Mouse (Mus musculus): Measurements from ENCODE around the gene C1qb.

Gene C1qb

DNA sequence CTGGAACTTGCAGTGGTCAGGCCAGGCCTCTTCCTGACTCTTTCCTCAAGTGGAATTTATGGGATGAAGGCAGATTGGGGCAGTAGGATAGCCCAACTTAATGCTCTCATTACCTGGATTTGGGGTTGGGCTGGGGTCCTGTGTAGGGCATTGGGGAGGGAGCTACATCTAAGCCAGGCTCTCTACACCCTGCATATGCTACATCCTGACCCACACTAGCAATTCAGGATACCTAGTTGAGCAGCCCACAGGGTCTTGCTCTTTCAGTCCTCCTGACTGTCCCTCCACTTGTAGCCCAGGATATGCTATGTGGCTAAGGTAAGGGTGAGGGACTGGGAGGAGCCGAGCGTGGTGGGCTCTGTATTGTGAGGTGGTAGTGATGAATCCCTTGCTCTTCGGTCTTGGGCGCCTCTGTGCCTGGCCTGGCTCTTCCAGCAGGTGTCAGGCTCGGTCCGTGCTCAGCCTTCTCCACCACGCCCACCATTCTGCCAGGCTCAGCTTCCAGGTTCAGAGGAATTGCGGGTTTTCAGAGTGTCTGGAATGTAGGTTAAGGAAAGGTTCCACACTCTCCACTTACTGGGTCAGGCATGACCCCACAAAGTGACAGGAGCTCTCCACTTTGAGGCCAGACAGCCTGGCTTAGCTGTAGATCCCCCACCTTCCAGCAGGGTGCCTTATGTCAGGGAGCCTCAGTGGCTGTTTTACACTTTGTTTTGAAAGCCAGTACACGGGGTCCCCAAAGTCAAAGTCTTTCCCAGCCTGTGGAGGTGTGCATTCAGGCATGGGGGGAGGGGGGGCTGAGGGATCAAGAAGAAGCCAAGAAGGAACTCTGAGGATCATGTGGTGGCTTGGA is 7.9 kb upstream of the C1qb start:
- peak; percentile 75 to 83 for DNase-seq (ENCODE audit: low spot score in 2 of 2)

DNA sequence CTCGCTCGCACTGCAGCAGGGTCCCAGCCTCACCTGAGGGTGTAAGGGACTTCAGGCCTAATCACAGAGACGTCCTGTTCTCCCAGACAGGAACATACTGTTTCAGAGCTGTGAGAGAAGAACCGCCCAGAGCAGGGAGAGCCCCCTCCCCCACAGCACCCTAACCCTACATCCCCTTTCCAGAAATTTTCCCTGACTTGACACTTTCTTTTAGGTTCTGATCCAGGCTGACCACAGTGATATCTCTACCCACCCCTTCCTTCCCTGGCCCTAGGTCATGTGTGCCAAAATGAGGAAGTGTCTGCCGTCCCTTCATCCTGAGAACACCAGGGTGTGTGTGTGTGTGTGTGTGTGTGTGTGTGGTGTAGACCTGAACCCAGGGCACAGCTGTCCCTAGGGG is 6.8 kb upstream of the C1qb start, which contains the start of gene C1qc:
TSS of gene C1qc (minus strand) at position 255 of the 400 bp plus-strand sequence.
- DNase-seq (ENCODE audit: low spot score in 2 of 2) = peak; percentile 56 to 57

DNA sequence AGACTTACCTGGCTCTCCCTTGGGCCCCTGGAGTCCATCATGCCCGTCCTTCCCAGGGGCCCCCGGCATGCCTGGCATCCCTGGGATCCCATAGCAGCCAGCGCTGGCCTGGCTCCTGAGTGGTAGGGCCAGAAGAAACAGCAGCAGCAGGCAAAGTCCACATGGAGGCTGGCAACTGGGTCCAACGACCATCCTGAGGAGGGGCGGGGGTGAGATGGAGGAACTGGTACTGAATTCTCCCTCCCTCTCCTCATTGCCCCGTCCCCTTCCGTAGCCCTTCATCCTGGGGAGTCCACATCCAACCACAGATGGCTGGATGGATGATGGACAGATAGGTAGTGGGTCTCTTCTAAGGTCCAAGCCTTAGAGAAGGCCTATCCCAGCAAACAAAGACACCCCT is 6.4 kb upstream of the C1qb start:
- no peak for DNase-seq (ENCODE audit: low spot score in 2 of 2)

DNA sequence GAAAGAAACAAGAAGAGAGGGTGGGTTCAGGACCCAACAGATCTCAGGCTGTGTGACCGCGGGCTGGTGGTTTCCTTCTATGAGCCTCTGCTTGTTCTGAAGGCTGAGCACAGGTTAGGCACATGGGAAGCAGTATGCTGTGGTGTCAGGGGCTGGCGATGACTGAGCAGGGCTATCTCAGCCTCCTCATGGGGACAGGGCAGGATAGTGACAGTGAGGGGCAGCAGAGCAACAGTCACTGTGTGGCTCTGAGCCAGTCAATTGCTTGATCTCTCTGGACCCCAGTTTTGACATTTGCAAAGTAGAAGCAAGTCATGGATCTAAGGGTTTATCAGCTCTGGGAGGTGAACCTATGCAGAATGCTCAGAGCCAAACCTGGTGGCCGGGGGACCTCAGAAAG is 5.1 kb upstream of the C1qb start:
- DNase-seq (ENCODE audit: low spot score in 2 of 2) = no peak

DNA sequence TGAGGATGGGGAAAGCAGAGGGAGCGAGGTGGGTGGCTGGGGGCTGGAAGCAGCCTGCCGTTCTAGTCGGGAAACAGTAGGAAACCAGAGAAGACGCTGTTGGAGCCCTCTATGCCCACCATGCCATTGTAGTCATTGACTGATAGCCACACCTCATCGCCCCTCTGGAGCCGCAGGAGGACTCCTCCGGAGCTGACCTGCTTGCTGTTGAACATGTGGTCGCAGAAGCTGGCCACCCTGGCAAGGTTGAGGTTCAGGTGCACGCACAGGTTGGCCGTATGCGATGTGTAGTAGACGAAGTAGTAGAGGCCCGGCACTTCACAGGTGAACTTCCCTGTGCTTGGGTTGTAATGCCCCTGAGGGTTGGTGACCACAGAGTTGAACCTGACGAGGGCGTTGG is 4.0 kb upstream of the C1qb start:
- DNase-seq (ENCODE audit: low spot score in 2 of 2) = no peak

DNA sequence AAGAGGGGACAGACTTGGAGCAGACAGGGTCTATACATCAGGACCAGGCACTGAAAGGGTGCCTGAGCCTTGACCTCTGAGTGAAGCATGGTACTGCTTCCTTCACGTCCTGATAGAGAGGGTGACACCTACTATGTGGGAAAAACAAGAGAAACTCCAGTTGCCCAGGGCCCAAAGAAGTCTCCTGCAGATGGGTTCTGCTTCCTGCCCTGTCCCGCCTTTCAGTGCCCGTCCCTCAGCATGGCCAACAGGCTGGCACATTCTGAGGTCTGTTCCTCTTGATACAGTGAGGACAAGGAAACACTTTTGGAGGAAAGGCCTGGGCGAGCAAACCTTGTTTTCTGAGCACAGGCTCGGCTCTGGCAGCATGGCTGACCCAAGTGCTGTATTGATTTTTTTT is 1.7 kb upstream of the C1qb start:
- no peak for DNase-seq (ENCODE audit: low spot score in 2 of 2)

DNA sequence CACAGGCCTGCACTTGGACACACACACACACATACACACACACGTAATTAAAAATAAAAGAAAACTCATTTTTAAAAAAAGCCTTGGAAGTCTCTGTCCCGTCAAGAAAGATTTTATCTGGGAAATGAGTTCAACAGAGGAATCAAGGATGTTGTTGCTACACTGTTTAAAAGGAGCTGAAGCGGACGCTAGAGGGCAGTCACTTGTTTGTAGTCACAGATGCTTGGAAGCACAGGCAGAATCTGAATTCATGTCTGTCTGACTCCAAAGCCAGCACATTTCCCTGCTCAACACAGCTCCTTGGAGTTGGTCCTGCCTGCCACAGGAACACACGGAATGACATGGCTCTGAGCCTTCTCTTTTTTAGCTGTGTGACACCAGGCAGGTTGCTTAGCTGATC is 7.4 kb downstream of the C1qb start:
- DNase-seq (ENCODE audit: low spot score in 2 of 2) = no peak

DNA sequence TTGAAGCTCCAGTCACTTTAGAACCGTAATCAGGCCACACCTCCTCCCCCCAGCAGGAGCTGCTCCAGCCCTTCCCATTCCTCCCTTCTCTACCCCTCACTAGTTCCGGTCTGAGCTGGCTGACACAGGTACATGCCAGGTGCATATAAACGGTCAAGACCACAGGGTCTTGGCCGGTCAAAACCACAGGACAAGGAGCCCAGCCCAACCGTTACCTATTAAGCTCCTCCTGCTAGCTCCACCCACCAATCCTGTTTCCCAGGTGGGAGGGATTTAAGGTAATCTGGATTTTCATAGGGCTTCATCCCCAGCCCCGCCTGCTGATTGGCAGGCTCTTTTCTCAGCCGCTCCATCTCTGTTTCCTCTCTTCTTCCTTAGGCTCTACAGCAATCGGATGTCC is 7.8 kb downstream of the C1qb start:
- no peak for DNase-seq (ENCODE audit: low spot score in 2 of 2)

DNA sequence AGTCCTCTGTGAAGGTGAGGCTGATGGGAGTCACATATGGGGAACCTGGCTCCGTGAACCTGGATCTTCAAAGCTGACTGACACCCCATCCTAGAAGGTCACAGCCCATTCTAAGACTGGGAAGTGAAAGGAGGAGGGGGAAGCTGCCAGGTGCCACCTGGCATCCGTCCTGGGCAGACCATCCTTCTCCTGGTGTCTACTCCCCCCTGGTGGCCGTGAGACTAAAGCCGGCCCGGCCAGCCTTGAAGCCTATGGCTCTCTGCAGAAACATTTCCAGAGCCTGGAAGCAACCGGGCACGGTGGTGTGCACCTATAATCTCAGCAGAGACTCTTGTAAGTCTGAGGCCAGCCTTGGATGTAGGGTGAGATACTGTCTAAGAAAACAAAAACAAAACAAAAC is 9.0 kb downstream of the C1qb start:
- DNase-seq (ENCODE audit: low spot score in 2 of 2) = peak; percentile 53 to 76

DNA sequence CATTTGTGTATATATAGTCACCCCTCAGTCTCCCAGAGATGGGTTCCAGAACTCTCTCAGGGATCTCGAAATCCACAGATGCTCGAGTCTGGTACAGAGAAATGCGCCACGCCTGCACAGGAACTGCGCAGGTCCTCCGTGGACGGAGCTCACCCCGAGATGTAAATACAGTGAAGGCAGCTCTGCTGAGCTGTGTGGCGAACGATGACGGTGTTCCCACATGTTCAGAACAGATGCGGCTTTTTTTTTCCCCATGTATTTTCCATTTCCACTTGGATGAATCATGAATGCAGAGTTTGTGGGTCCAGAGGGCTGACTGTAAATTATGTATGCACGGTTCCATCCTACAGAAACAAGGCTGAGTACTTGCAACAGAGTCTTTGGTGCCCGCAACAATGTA is 11.0 kb downstream of the C1qb start:
- no peak for DNase-seq (ENCODE audit: low spot score in 2 of 2)

DNA sequence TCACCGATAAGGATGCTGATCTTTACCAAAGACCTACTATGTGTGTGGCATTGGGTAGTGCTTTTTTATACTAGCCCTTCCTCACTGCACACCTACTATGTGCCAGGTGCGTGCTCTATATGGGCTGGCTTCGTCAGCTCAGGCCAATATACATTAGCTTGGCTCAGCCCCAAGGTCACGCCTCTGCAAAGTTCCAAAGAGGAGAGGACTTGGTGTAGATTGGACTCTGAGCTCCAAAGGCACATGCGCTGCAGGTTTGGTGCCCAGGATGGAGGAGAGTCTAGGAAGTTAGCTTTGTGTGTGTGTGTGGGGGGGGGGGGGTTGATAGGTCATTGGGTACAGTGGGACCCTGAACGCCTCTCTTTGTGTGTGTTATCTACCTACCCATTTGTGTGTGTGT is 17.6 kb downstream of the C1qb start:
- no peak for DNase-seq (ENCODE audit: low spot score in 2 of 2)

DNA sequence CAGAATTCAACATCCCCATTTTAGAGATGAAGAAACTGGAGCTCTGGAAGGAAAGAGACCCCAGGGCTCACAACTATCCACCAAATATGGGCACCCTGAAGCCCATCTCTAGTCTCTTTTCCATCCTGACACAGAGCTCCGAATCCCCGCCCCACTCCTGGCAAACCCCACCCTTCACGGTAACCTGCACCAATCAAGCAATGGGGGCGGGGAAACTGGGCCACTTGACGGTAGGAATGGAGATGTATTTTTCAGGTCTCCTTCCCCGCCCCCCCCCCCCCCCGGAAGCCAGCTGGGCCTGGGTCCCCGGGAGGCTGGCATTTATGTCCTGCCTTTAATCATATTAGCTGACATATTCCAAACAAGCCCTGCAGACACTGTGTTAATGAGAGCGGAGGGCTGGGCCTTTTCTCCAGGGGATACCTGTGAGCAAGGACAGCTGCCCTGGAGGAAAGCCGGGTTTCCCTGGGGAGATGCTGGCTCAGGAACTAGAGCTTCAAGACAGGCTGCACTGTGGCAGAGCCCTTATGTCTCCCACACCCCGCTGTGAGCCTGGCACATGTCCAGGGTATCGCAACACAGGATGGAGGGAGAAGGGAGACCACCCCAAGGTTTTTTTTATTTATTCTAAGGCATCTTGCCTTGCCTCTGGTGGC is 18.2 kb downstream of the C1qb start:
- peak in 1 of 2 experiments; percentile 53 for DNase-seq (ENCODE audit: low spot score in 2 of 2)

DNA sequence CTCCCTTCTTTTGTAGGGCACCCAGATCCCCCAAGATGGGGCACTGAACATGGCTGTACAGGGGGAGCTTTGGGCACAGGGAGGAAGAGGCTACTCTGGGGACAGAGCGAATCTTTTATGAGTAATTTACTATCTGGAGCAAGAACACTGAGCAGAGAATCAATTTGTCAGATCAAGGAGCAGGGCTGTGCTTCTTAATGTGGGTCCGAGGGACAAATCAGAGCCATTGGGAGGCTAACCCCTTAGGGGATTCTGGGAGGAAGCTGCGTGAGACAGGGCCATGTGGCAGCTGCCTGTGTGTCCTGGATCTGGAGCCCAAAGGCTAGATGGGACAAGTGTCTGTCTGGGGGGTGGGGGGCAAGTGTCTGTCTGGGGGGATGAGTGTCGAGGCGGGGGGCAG is 20.5 kb downstream of the C1qb start:
- DNase-seq (ENCODE audit: low spot score in 2 of 2) = no peak

DNA sequence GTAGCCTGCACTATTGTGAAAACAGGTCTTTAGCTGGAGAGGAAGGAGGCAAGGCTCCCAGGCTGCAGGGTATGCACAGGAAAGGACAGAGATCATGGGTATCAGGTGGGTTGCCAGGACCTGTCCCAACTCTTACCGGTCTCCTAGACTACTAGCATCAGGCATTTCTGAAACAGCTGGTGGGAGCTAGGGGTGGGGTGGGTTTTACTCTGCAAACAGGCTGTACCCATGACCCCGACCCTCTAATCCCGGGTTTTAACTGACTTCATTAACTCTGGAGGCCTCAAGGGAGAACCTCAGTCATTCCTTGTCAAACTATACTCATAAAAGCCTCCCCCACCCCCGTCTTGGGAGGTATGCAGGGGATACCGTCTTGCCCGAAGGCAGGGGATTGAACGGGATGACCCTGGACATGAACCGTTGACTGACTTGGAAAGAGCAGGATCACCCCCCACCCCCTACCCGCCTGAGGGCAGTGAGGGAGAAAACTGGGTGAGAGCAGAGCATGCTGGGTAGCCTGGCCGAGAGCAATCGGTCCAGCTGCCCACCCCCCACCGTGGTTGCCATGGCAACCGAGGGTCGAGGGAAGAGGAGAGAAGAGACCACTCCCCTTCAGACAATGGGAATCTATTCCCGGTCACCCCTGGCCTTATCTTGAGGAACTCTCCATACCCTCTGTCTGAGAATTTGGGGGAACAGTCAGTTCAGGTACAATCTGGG is 21.1 kb downstream of the C1qb start:
- DNase-seq (ENCODE audit: low spot score in 2 of 2) = no peak

DNA sequence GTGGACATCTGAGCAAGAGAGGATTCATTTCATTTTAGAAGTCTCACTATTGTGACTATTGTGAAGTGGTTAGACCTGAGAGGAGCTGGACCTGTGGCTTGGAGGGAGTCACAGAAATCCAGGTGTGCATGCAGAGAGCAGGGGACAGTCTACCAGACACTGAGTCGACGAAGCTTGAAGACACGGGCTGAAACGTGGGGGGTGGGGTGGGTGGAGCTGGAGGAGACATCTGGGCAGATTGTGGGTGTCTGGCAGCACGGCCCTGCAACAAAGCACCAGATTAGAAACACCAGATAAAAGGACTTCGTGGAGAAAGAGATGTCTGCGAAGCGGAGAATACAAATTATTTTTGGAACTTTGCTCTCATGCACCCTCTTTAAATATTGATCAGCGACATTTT is 22.5 kb downstream of the C1qb start:
- DNase-seq (ENCODE audit: low spot score in 2 of 2) = no peak

DNA sequence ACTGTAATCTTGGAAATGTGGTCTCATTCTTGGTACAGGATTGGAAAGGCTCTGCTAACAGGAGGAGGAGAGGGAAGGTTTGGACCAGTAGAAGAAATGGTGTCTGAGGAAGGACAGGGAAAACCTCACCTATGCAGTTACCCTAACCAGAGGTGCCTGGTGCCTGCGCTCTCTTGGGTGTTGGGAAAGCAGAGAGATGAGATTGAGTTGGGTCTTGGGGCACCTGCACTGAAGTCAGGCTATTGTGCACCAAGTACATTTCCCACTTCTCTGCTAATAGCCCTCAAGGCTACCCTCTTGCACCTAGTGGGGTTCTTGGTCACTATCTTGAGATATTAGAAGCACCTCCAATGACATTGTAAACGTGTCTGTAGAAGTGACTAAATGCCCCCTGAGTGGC is 23.6 kb downstream of the C1qb start:
- no peak for DNase-seq (ENCODE audit: low spot score in 2 of 2)

DNA sequence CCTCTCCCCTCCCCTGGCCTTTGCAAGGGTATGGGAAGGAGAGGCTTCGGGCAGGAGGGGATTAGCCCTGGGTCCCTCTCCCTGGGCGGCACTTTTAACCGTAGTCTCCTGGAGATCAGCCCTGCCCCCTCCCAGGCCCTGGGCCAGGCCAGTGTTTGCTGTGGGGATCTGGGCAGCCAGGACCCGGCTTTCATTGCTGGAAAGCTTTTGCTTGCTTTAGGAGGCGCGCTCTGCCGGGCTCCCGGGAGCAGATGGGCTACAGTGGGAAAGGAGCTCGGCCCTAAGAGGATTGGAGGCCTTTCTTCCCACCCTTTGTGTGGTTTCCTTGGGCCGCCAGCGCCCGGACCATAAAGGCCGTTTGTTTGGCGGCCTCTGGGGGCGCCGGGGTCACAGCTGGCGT is 24.2 kb downstream of the C1qb start:
- peak; percentile 39 to 50 for DNase-seq (ENCODE audit: low spot score in 2 of 2)

DNA sequence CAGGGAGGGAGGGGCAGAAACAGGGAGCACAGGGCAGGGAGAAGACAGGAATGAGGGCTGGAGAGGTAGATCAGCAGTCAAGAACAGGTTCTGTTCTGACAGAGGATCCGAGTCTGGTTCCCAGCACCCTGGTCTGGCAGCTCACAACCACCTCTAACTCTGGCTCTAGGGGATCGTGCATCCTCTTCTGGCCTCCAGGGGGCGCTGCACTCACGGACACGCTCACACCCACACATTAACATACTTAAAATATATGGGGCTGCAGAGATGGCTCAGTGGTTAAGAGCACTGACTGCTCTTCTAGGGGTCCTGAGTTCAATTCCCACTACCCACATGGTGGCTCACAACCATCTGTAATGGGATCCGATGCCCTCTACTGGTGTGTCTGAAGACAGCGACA is 26.0 kb downstream of the C1qb start:
- DNase-seq (ENCODE audit: low spot score in 2 of 2) = no peak

DNA sequence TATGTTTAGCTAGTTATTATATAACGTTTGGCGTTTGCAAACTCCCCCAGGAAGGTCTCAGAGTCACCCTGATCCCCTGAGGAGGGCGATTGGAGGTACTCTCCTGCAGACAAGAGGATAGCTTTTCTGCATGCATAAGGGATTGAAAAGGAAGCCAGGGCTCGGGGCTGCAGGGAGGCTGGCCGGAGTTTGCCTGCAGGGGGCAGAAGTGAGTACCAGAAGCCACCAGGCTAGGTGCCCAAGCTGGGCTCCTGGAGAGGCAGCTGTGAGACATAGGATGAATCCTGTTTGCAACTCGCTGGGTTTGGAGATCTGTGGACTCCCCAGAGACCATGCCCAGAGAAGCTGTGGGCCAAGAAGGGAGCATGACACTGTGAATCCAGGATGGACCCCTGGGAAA is 30.9 kb downstream of the C1qb start:
- no peak for DNase-seq (ENCODE audit: low spot score in 2 of 2)

DNA sequence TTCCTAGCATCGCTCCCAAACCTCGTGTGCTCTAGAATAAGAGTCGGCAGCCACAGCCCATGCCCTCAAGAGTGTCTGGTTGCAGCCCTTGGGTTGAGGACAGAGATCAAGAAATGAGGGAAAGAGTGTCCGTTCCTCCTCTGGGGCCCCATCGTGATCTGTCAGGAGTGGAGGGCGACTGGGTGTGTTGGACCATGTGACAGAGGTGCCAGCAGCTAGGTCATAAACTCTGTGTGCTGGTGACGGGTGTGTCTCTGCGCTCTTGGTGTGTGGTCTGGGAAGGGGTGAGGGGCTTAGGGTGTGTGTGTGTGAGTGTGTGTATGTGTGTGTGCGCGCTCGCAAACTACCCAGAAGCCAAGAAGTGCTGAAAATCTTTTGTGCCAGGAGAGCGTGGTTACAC is 33.0 kb downstream of the C1qb start:
- DNase-seq (ENCODE audit: low spot score in 2 of 2) = no peak

DNA sequence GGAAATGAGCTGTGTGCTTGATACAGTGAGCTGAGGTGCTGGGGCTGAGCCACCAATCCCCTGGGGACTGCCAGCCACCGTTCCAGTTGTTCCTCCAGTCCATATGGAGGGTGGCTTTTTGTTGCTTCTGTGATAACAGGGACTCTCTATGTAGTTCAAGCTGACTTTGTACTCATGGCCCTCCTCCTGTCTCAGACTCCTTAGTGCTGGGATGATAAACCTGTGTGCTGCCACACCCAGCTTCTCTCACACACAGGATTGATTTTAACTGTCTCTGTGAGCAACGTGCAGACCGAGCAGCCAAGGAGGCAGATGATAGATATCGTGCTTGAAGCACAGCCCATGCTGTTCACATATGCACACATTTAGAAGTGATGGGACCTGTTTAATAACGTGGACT is 33.9 kb downstream of the C1qb start:
- DNase-seq (ENCODE audit: low spot score in 2 of 2) = no peak

DNA sequence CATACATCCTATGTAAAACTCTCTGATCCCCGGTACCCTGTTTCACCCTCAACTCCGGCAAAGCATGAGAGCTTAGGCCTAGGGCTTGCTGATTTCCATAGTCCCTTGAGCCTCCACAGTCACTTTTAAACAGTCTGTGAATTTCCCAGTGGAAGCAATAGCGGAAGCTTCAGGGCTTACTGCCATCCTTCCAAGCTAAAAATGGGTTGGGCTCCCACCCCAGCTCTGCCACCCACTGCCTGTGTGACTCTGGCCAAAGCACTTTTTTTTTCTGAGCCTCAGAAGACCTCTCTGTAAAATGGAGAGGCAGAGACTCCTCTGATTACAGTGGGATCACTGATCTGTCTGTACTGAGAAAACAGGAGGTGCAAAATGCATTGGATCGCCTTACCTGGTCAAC is 37.4 kb downstream of the C1qb start:
- DNase-seq (ENCODE audit: low spot score in 2 of 2) = peak; percentile 56 to 68

DNA sequence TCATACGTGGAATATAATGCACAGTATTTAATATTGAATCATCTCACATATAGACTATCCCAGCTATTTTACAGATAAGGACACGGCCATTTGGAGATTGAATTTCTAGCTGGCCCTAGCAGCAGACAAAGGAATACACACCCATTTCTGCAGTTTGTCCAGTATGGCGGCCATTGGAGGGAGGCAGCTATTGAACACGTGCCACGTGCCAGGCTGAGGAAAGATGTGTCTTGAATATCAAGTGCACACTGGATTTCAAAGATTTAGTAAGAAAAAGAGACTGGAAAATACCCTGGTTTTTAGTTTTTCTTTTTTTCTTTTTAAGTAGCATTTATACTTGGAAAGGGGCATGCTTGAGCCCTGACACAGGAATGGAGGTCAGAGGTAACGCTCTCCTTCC is 38.8 kb downstream of the C1qb start:
- DNase-seq (ENCODE audit: low spot score in 2 of 2) = no peak
